Mouse (Mus musculus) retina, embryonic 14.5 days (tissue): ENCODE measurements around the gene Arhgef17.

Source experiments
- DNase-seq: peaks from one replicate; pipeline ENCODE4 v3.0.0-alpha.2; 2015; ENCODE audit warnings: low spot score

The Arhgef17 gene

GRCm38 (mm10) chr7:100916526-100916925 lies 15.4 kb downstream of the Arhgef17 start:
- DNase-seq, result no peak

DNA sequence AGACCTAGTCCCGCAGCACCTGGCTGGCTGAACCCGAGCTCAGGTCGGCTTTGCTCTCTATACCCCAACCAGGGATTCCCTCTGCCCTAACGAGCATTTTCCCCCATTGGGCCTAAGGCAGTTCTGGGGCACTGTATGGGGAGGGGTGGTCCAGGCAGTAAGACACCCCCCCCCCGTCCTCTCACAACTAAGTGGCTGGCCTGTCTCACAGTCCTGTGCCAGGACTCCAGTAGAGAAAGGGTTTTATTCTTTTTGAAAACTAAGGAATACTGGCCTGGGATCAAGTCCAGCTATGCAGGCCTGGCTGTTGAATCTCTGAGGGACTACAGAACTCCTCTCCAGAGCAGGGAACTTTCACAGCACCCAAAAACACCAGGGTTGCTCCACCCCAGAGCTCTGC lies 16.7 kb downstream of the Arhgef17 start:
- DNase-seq, result no peak

- DNase-seq, result no peak
Measured at GRCm38 (mm10) chr7:100911791-100912190, 20.1 kb downstream of the Arhgef17 start.

GRCm38 (mm10) chr7:100911246-100911770 lies 20.6 kb downstream of the Arhgef17 start:
- DNase-seq, result peak; percentile 67

- no peak for DNase-seq
Measured at GRCm38 (mm10) chr7:100908567-100908966, 23.3 kb downstream of the Arhgef17 start.

GRCm38 (mm10) chr7:100908061-100908460 lies 23.8 kb downstream of the Arhgef17 start:
- DNase-seq, result no peak

DNA sequence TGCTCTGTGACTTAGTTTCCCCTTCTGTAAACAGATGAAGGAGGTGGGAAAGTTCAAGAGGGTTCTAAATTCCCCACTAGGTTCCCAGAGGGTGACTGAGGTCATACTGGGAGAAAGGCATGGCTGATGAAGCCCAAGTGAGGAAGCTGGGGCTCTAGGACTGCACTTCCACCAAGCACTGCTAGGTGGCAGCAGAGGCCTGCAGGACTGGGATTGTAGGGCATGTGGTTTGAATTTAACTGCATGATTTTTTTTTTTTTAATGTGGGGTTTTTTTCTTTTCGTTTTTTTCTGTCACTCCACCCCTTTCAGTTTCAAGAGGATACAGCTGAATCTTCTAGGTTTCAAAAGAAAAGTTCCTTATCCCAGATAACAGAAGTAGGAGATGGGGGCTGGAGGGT lies 24.7 kb downstream of the Arhgef17 start:
- DNase-seq, result peak; percentile 91

GRCm38 (mm10) chr7:100906029-100906789 lies 25.7 kb downstream of the Arhgef17 start:
- no peak for DNase-seq

DNA sequence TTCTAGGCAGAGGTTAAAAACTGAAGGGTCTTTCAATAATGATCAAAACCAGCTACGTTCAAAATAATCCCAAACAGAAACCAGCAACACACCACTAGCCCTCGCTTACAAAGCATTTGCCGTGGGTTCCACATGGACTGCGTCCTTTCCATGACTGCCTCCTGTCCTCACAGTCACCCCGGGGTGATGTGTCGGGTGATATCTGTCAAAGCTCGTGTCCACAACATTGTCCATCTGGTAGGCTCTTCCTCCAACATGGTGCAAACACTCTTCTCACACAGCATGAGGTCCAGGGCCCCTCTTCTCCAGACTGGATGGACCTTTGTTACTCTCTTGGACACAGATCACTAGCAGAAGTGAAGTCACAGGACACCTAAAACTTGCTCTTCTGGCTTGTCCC lies 26.9 kb downstream of the Arhgef17 start:
- no peak for DNase-seq

DNA sequence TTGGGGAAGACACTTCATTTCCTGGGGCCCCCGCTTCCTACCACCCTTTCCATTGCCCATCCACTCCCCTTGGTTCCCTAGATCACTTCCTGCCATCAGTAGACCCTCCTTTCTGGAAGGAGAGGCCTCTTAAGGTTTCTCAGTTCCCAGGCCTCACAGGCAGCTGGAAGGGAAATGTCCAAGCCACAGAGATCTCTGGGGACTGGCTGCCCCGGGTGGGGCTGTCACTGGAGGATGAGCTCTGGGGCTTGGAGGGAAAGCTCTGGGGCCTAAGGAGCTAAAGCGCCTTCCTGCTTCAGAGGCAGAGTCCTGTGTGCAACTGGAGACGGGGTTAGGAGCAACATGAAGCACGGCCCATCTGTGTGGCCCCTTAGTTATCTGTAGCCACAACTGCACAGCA lies 27.3 kb downstream of the Arhgef17 start:
- DNase-seq, result no peak

DNA sequence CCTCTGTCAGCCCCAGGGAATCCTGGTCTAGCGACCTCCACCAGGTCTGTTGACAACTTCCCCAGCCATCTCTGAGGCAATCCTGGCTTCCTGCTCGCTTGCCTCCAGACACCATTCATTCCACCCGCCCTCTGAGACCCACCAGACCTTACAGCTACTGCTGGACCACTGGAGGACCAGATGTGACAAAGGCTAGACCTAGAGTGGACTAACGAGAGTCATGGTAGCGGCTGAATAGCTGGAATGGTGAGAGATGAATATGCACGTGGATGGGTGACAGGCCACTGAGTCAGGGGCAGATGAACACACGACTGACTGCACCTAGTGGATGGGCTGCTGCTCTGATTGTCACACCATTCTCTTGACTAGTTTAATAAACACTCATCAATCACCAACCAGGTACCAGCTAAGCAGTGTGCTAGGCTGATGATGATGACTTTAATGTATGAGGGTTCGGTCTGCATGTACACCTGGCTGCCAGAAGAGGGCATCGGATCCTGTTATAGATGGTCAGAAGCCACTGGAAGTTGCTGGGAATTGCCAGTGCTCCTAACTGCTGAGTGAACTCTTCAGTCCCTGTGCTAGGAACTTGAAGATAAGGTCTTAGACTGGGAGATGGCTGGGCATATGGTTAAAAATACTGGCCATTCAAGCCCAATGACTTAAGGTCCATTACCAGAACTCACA lies 29.3 kb downstream of the Arhgef17 start:
- DNase-seq, result peak; percentile 61

GRCm38 (mm10) chr7:100897828-100898227 lies 34.1 kb downstream of the Arhgef17 start:
- DNase-seq, result no peak

DNA sequence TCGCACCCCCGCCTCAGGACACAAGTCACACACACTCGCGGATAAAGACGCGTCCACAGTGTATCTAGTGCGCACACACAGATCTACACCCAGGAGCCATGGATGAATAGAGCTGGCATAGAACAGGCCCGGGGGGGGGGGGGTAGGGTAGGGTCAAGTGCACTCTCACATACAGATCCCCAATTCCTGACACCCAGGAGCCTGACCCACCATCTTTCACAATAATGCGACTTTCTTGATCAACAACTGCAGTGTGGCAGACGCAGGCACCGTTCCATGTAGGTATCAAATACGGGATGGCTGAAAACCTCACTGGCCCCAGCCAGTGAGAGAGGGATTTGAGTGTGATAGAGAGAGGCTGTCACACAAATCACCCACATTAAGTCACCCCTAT lies 37.1 kb downstream of the Arhgef17 start:
- DNase-seq, result no peak

DNA sequence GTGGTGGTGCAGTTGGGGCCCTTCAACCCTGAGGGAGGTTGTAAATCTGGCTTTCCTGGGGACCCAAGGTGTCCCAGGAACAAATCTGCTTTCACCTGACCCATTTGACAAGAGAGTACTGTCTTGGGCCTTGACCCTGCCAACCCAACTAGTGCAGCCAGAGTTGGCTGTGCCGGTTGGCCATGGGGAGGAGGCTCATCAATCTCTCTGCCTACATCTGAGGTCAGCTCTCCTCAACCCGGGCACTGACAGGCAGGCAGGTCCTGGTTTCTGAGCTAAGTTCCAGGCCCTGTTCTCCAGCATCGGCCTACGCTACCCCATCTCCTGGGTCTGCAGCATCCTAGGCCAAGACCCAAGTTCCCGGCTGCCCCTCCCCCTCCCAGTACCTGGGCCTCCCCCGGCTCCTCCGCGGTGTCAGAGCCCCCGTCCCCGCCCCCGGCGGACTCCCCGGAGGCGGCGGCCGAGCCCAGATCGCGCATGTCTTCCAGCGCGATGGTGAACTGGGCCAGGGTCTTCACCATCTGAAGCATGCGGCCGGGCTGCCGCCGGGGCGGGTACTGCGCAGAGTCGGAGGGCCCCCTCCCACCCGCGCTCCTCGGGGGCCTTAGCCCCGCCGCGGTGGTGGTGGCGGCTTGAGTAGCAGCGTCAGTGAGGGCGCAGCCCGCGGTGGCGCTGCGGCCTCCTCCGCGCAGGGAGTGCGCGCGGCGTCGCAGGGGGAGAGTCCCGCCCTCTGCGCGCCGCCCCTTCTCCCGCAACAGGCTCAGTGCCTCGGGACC lies 37.7 kb downstream of the Arhgef17 start:
- peak; percentile 58 for DNase-seq

DNA sequence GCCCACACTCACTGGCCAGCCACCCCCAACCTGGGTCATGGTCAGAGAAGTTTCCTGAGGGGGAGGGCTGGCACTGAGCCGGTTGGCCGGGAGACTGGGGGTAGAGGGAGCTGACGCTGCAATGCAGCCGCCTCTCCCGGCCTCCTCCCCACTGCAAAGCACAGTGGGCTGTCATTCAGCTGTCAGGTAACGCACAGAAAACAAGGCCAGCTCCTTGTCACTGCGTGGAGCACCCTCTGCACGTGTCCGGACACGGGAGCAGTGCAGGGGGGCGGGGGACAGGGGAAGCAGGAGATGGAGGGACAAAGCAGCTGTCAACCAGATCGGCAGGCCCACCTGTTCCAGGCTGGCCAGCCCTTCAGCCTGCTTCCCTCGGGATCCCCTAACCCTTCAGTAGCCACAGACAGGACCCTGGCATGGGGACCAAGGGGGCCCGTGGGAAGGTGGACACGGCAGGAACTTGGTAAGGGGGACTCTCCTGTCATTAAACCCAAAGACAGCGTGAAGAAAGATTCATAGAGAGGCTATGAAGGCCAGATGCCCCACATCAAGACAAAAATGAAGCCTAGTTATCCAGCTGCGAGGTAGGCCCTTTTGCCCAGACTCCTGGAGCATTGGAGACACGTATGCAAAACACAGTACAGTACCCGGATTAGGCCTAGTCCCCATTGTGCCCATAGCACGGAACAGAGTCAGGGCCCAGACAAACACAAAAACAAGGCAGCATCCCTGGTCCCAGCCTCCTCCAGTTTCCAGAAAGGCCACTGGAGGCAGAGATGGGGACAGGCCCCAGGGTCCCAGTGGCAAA lies 38.5 kb downstream of the Arhgef17 start:
- no peak for DNase-seq

GRCm38 (mm10) chr7:100886535-100886934 lies 45.4 kb downstream of the Arhgef17 start:
- DNase-seq, result peak; percentile 75

DNA sequence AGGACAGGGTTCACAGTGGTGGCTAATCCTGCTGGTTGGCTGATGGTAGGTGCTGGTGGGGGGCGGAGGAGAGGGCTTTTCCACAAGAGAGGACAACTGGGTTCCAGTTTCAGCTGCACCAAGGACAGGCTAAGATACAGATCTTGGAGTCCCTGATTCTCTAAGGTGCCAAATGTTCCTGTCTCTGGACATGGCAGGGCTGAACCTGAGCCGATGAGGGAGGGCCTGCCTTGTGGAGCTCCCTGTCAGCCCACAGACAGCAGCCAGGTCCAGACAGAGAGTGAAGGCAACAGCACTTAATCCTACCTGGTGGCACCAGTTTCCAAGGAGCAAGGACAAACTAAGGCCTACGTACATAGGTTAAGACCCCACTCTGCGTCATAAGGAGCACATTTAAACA lies 47.4 kb downstream of the Arhgef17 start:
- no peak for DNase-seq

GRCm38 (mm10) chr7:100881950-100882349 lies 50.0 kb downstream of the Arhgef17 start:
- DNase-seq, result no peak

- no peak for DNase-seq
Measured at GRCm38 (mm10) chr7:100881531-100881930, 50.4 kb downstream of the Arhgef17 start.

DNA sequence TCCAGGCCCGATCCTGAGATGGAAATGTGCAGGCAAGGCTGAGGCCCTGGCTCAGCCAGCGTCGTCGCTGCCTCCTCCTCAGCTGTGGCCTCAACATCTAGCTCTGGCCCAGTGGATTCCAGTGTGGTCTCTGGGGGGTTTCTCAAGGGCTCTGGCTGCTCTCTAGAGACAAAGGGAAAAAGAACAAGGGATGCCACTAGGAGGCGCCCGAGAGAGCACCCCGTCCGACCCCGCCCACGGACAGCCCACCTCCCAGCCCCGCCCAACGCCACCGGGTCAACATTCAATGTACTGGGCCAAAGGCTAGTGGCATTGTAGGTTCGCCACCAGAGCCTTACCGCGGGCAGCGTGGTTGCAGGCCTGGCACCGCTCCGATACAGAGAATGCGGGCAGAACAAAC lies 52.3 kb downstream of the Arhgef17 start:
- DNase-seq, result peak; percentile 84

- DNase-seq, result no peak
Measured at GRCm38 (mm10) chr7:100876771-100877170, 55.1 kb downstream of the Arhgef17 start.

DNA sequence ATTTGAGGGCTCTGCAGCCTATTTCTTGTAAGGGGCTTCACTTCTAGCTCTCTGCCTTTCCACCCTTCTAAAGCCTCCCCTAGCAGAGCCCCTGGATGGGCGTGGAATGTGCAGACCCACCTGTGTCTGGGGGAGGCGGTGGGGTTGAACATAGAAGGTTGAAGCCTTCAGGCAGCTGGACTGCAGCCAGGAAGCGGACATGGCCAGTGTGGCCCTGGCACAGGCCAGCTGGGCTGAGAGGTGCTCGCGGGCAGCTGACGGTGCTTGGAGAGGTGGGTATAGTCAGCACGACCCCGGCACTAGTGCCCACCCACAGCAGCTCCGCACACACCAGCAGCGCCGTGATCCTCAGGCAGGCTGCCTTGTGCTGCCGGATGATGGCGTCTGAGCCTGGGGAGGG lies 55.6 kb downstream of the Arhgef17 start:
- no peak for DNase-seq
